Mouse (Mus musculus): ENCODE results near the gene Mecom.

The Mecom gene

GRCm38 (mm10) chr3:30513314-30513997, 34.4 kb downstream of the Mecom start:
- no peak for DNase-seq

GRCm38 (mm10) chr3:30512459-30513030, 35.3 kb downstream of the Mecom start:
- no peak for DNase-seq

- no peak for DNase-seq
Measured at GRCm38 (mm10) chr3:30511796-30512195, 36.0 kb downstream of the Mecom start.

- DNase-seq = no peak
Measured at GRCm38 (mm10) chr3:30511062-30511640, 36.7 kb downstream of the Mecom start.

- no peak for DNase-seq
Measured at GRCm38 (mm10) chr3:30510646-30511045, 37.2 kb downstream of the Mecom start.

- no peak for DNase-seq
Measured at GRCm38 (mm10) chr3:30510105-30510504, 37.7 kb downstream of the Mecom start.

- DNase-seq = peak; percentile 18
Measured at GRCm38 (mm10) chr3:30508930-30509910, 38.6 kb downstream of the Mecom start.

- peak; percentile 60 for DNase-seq
Measured at GRCm38 (mm10) chr3:30508296-30508929, 39.4 kb downstream of the Mecom start.

- DNase-seq = peak; percentile 10
Measured at GRCm38 (mm10) chr3:30507576-30508295, 40.1 kb downstream of the Mecom start.

- peak; percentile 11 for DNase-seq
Measured at GRCm38 (mm10) chr3:30507028-30507575, 40.7 kb downstream of the Mecom start.

- DNase-seq = no peak
Measured at GRCm38 (mm10) chr3:30506329-30507027, 41.3 kb downstream of the Mecom start.

- no peak for DNase-seq
Measured at GRCm38 (mm10) chr3:30505741-30506251, 42.0 kb downstream of the Mecom start.

- DNase-seq = no peak
Measured at GRCm38 (mm10) chr3:30504561-30504960, 43.2 kb downstream of the Mecom start.

GRCm38 (mm10) chr3:30503821-30504220, 44.0 kb downstream of the Mecom start:
- no peak for DNase-seq

- DNase-seq = no peak
Measured at GRCm38 (mm10) chr3:30498202-30498828, 49.5 kb downstream of the Mecom start.

GRCm38 (mm10) chr3:30494371-30494770, 53.4 kb downstream of the Mecom start:
- DNase-seq = no peak

- DNase-seq = no peak
Measured at GRCm38 (mm10) chr3:30488808-30489207, 59.0 kb downstream of the Mecom start.

- DNase-seq = no peak
Measured at GRCm38 (mm10) chr3:30486422-30486821, 61.4 kb downstream of the Mecom start.

- no peak for DNase-seq
Measured at GRCm38 (mm10) chr3:30483006-30483684, 64.7 kb downstream of the Mecom start.

- no peak for DNase-seq
Measured at GRCm38 (mm10) chr3:30481682-30482081, 66.1 kb downstream of the Mecom start.

Measured in liver (tissue).